Mouse (Mus musculus) CD4-positive, CD25-positive, alpha-beta regulatory T cell, adult 2 months (primary cell): Measurements from ENCODE around the gene Hist1h3a.

ENCODE experiments used
- DNase-seq: peaks from one replicate; pipeline ENCODE4 v3.0.0-alpha.2; 2012; ENCODE audit warnings: low read depth, low spot score

The Hist1h3a gene

DNA sequence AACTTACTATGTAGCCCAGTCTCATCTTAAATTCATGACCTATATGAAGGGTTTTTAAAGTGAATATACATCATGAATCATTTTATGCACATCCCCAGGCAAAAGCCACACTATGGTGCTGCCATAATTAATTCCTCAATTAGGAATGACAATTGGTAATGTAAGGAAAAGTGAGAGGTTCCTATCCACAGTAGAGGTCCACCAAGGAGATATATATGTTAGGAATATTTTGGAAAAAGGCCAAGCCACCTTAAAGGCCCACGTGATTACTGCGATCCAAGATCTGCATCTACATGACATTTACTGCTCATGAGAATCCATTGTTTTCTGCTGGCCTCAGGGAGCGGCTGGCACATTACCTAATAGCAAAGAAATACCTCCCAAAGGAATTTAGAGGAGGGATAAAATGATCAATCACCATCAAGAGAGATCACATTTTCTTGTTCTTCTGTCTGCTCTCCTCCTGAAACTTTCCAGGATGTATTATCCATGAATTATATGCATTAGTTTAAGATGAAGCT lies 2.9 kb downstream of the Hist1h3a start:
- DNase-seq = no peak

- no peak for DNase-seq
Measured at GRCm38 (mm10) chr13:23757921-23758320, 4.3 kb downstream of the Hist1h3a start.

GRCm38 (mm10) chr13:23757211-23757773 lies 4.9 kb downstream of the Hist1h3a start:
- DNase-seq = peak; percentile 47

- DNase-seq = peak; percentile 92
Measured at GRCm38 (mm10) chr13:23756790-23757189, 5.4 kb downstream of the Hist1h3a start, which contains the start of gene Hist1h4b. TSS of gene Hist1h4b (plus strand) at chr13:23757013.

DNA sequence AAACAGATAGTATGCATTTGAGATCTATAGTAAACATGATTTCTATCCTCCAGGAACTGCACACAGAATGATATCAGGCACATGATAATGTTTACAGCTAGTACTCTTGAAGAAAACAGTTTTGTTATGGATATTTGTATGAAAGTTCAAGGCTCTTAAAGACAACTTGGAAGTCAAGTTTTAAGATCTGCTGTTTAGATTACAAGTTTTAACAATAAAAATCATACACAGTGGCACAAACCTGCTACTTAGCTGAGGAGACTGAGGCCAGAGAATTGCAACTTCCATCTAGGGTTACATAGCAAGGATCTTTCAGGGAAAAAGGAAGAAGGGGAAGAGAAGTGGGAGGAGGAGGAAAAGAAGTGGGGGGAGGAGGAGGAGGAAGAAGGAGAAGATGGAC lies 7.2 kb downstream of the Hist1h3a start:
- no peak for DNase-seq

DNA sequence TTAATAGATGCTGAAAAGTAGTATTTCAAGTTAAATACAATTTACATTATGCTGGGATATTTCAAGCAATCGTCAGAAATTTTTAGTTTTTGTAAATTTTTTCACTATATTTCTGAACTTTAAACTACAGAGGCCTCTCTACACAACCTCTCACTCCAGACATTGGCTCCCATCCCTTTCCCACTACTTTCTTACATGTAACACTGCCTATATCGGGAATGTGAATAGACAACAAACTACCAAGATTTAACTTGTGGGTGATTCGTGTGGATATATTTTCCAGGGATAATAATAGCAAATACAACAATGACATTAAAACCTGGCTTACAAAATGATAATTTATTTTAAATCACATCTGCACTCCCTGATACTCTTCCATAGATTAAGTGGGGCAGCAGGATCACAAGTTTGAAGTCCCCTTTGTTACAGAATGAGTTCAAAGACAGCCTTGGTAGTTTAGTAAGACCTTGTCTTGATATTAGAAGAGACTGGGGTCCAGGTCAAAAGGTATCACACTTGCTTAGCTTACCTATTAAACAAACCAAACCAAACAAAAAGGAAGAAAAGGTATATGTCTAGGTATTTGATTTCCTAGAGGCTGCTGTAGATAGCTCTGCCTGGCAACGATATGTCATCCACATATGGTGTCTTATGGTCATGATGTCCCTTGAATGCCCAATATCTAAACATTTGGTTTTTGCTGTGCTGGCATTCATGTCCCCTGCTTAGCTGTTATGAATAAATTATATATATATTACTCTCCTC lies 8.7 kb downstream of the Hist1h3a start:
- no peak for DNase-seq

GRCm38 (mm10) chr13:23752742-23753172 lies 9.4 kb downstream of the Hist1h3a start:
- DNase-seq = no peak

GRCm38 (mm10) chr13:23752067-23752741 lies 10.0 kb downstream of the Hist1h3a start, which contains the start of gene Hist1h3b:
TSS of gene Hist1h3b (plus strand) at chr13:23752267.
- DNase-seq = peak; percentile 85

DNA sequence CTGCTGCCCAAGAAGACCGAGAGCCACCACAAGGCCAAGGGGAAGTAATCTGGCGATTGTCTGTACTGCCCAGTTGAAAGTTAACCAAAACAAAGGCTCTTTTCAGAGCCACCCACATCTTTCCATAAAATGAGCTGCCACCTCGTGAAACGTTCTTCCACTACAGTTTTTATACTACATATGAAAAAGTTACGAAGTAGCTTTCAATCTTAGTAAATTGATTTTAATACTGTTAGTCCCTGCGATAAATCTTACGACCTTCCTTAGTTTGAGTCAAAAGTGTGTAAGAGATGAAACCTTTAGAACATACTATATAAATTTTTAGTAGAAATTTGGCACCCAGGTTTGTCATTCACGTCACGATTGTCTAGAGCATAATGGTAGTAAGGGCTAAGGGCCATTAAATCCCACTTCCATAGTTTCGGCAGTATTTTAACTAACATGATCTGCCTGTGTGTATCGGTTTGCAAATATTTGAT lies 10.7 kb downstream of the Hist1h3a start:
- peak; percentile 29 for DNase-seq

DNA sequence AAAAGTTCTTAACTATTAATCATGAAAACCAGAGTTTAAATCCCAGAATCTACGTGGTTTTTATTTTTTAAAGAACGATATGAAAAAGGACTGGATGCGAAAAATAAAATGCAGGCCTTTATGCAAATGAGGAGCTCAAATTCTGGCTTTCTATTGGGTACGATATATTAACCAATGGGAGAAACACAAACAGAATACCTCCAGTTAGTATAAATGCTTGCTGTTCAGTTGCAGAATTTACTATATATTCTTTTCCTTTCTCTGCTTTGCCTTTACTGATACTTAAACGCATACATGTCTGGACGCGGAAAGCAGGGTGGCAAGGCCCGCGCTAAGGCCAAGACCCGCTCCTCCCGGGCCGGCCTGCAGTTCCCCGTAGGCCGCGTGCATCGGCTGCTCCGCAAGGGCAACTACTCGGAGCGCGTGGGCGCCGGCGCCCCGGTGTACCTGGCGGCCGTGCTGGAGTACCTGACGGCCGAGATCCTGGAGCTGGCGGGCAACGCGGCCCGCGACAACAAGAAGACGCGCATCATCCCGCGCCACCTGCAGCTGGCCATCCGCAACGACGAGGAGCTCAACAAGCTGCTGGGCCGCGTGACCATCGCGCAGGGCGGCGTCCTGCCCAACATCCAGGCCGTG lies 11.2 kb downstream of the Hist1h3a start, which contains the start of gene Hist1h2ab:
Gene Hist1h2ab (plus strand): TSS at position 288 of the 639 bp plus-strand sequence.
- peak; percentile 66 for DNase-seq

DNA sequence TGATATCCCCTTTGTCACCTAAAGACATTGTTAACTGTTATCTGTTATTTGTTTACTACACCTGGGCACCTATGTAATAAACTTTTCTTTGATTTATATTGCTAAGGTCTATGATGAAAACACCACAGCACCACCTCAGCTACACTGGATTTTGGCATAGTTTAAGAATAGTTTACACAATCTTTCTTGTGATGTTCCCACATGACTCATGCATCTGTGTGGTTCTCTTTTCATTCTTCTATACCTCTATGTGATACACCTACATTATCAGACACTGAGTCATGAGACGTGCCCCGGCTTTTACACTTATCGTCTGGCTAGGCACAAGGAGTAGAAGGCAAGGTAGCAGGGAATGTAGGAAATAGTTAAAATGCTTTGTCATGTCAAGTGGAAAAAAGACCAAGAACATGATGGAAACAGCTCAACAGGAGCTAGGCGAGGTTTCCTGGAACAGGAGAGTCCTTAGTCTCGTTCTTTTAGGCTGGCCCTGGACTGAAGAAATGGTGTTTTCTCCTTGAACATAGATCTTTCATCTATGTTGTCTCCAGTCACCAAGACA lies 12.5 kb downstream of the Hist1h3a start:
- no peak for DNase-seq

GRCm38 (mm10) chr13:23747892-23748288 lies 14.3 kb downstream of the Hist1h3a start:
- DNase-seq = no peak

DNA sequence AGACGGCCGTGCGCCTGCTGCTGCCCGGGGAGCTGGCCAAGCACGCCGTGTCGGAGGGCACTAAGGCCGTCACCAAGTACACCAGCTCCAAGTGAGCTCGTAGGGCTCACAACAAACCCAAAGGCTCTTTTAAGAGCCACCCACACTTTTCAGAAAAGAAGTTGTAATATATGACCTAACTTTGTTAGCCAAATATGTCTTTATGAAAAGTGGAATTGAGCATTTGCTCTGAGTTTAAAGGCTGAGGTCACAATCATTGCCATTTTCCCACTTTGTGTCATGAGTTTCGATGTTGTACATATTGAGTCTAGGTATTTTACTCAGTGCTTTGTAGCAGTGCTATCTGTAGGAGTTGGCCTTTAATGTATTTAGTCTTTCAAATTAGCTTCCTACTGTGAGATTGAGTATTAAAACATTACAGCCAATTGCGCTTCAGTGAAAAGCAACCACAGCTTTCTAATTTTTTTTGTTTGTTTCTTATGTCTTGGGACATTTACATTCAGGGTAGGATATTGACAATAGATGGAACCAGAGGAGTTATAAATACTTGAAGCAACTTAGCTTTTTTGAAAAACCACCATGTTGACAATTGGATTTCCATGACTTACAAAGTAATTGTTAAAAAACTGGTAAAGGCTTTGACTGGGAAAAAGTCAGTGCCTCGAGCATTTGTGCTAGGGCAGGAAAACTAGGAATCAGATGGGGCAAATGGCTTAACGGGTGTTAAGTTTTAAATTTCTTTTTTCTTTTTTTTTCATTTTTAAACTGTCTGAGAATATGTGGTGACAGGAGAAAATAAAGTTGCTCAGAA lies 14.9 kb downstream of the Hist1h3a start:
- peak; percentile 31 for DNase-seq

GRCm38 (mm10) chr13:23746201-23747080 lies 15.7 kb downstream of the Hist1h3a start, which contains the start of gene Hist1h2bb:
TSS of gene Hist1h2bb (plus strand) at chr13:23746734.
- peak; percentile 87 for DNase-seq

- DNase-seq = peak; percentile 91
Measured at GRCm38 (mm10) chr13:23745381-23746161, 16.6 kb downstream of the Hist1h3a start, which contains the start of gene Hist1h3c. TSS of gene Hist1h3c (minus strand) at chr13:23745602.

GRCm38 (mm10) chr13:23744421-23745380 lies 17.5 kb downstream of the Hist1h3a start:
- DNase-seq = no peak

DNA sequence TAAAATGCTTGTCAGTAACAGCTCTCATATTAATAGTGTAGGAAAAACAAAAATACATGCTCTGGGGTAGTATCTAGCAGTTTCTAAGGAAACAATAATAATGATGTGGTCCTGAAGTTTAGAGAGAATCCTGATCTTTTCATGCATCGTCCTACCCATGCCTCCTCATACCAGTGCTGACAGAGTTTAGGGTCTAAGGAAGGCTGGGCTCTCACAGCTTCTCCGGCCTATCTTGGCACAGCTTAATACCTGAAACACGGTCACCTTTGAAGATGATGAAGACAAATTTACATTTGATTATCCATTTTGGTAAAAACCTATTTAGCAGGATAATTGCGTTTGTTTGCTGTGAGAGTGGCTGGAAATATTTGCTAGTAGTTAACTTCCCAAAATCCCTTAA lies 18.2 kb downstream of the Hist1h3a start:
- DNase-seq = no peak
